Mouse (Mus musculus): ENCODE results near the gene Nop10. TPM values are rescaled to one million over a fixed set of nuclear protein-coding genes. Genes with fewer than 3 reads are reported as not detected.

Gene Nop10
- total RNA-seq (2014; fragmentation: Nextera tagmentation): 165 and 205 TPM in 2 replicates
- 238 and 272 TPM in 2 replicates for total RNA-seq (2017)

- ATAC-seq (replicated peaks; ENCODE audit: low FRiP score, low TSS enrichment, poor library complexity, severe bottlenecking): peak; percentile 55
Observed at GRCm38 (mm10) chr2:112261748-112262653, at the start of gene Nop10. Gene Nop10 (plus strand): TSS chr2:112261926.

DNA sequence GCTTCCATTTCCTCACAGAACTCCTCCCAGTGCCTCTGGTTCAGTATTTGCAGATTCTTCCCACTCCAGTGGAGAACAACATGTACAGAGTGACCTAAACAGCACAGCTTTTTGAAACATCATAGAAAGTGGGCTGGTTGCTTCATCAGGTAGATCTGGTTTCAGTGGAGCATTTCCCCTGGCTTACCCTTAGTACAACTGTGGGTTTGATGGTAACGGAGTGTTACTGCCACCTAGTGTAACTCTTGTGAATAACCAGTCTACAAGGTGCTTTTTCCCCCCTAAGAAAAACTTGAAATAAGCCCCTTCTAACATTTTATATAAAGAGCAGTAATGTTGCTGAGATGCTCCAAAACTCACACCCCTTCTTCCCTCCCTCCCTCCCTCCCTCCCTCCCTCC lies 45.7 kb upstream of the Nop10 start:
- peak; percentile 89 for ATAC-seq (replicated peaks; ENCODE audit: low FRiP score, low TSS enrichment, poor library complexity, severe bottlenecking)

- no peak for ATAC-seq (replicated peaks; ENCODE audit: low FRiP score, low TSS enrichment, poor library complexity, severe bottlenecking)
Observed at GRCm38 (mm10) chr2:112217614-112218013, 44.1 kb upstream of the Nop10 start.

- no peak for ATAC-seq (replicated peaks; ENCODE audit: low FRiP score, low TSS enrichment, poor library complexity, severe bottlenecking)
Observed at GRCm38 (mm10) chr2:112220880-112221279, 40.8 kb upstream of the Nop10 start.

- ATAC-seq (replicated peaks; ENCODE audit: low FRiP score, low TSS enrichment, poor library complexity, severe bottlenecking): no peak
Observed at GRCm38 (mm10) chr2:112222607-112223006, 39.1 kb upstream of the Nop10 start.

- ATAC-seq (replicated peaks; ENCODE audit: low FRiP score, low TSS enrichment, poor library complexity, severe bottlenecking): no peak
Observed at GRCm38 (mm10) chr2:112224356-112224755, 37.4 kb upstream of the Nop10 start.

DNA sequence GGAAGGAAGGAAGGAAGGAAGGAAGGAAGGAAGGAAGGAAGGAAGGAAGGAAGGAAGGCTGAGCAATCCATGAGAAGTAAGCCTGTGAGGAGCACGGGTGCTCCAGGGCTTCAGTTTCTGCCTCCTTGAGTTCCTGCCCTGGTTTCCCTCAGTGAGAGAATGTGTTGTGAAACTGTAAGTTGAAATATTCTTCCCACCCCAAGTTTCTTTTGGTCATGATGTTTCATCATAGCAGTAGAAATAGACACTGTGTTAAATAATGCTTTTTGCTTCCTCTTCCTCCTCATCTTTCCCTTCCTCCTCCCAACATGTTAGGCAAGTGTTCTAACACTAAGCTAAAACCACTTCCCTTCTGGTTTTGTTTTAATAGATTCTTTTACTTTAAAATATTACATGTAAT lies 29.1 kb upstream of the Nop10 start:
- ATAC-seq (replicated peaks; ENCODE audit: low FRiP score, low TSS enrichment, poor library complexity, severe bottlenecking): no peak

GRCm38 (mm10) chr2:112236620-112237019 lies 25.1 kb upstream of the Nop10 start:
- ATAC-seq (replicated peaks; ENCODE audit: low FRiP score, low TSS enrichment, poor library complexity, severe bottlenecking): no peak

- ATAC-seq (replicated peaks; ENCODE audit: low FRiP score, low TSS enrichment, poor library complexity, severe bottlenecking): no peak
Observed at GRCm38 (mm10) chr2:112238006-112238405, 23.7 kb upstream of the Nop10 start.

DNA sequence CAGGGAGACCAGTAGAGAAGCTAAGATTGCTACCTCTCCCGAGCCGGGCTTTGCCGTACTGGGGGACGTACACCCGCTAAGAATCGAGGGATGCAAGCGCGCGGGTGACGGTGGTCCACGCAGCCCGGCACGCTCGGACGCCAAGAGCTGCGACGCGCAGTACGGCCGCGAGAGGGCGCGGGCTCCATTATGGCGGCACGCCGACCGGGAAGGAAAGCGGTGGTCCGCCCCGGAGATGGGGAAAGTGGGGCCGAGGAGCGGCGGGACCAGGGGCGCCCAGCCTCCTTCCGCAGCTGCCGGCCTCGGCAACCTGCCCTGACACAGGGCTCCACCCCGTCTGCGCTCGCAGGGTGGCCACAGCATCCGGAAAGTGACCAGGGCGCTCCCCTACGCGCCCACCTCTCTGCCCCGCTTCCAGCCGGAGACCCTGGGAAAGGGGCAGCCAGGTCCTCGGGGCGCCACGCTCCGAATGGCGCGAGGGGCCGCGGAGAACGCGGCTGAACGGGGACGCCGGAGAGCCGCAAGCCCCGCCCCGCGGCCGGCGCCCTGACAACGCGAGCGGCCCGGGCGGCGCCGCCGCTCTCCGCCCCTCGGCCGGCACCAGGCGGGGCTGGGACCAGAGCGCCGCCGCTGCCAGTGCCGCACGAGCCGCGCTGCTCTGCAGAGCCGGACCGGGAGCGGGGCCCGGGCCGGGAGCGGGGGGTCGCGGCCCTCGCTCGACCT lies 22.4 kb upstream of the Nop10 start, which contains the start of gene Lpcat4:
Gene Lpcat4, plus strand, starts transcription at position 257 of the 723 bp plus-strand sequence.
- peak; percentile 79 for ATAC-seq (replicated peaks; ENCODE audit: low FRiP score, low TSS enrichment, poor library complexity, severe bottlenecking)

DNA sequence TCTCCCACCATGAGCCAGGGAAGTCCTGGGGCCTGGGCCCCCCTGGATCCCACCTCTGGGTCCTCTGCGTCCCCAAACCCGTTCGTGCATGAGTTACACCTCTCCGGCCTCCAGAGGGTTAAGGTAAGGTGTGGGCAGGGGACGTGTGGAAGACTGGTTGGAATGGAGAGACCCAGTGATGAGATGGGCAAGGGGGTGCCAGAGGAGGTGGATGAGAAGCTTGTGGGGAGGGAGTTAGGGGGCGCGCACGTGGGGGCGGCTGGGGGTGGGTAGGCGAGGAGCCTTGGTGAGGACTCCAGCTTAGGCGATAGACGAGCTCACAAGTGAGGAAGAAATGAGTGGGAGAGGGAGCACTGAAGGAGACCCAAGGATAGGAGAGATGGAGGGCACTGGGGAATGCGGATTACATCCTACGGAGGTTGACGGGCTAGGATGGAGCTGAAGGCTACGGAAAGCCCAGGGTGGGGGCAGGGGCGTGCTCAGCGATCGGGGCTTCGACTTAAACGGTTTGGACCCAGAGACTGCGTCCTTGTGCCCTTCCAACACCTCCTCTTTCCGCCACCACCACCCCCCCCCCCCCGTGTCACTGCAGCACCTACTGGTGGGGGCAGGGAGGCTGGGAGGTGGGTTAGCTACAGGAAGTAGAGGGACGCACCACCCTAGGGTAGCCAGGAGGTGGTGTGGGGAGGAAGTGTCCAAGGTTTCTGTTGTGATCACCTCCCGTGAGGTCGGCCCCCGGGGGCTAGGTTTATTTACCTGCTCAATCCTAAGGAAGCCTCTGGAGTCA lies 21.6 kb upstream of the Nop10 start:
- ATAC-seq (replicated peaks; ENCODE audit: low FRiP score, low TSS enrichment, poor library complexity, severe bottlenecking): peak; percentile 29

DNA sequence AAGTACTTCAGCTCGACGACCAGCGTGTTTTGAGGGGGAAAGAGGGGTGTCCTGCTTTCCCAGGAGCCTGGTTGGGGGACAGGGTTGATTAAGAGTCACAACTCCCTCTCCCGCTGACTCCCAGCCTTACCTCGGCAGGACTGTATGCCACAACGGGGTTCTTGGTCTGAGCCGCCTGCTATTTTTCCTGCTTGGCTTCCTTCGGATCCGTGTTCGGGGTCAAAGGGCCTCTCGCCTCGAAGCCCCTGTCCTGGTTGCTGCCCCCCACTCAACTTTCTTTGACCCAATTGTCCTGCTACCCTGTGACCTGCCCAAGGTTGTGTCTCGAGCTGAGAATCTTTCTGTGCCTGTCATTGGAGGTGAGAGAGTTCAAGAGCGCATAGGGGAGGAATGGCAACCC lies 19.9 kb upstream of the Nop10 start:
- ATAC-seq (replicated peaks; ENCODE audit: low FRiP score, low TSS enrichment, poor library complexity, severe bottlenecking): no peak

DNA sequence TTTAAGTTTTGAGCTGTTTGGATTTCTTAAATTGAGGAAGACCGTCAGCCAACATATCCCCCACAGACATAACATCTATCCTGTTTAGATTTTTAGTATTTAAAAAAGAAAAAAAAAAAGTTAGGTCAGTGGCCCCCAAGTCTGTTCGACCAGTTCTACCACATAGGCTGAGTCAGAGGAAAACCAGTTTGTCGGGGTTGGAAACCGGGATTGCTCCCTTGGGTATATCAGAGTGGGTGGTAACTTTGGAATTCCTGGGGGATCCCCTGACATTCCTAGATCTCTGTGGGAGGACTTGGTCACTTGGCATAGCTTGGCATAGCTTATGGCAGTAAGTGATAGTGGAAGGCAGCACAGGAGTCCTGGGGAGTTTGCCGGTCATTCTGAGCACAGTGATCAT lies 16.4 kb upstream of the Nop10 start:
- ATAC-seq (replicated peaks; ENCODE audit: low FRiP score, low TSS enrichment, poor library complexity, severe bottlenecking): no peak

DNA sequence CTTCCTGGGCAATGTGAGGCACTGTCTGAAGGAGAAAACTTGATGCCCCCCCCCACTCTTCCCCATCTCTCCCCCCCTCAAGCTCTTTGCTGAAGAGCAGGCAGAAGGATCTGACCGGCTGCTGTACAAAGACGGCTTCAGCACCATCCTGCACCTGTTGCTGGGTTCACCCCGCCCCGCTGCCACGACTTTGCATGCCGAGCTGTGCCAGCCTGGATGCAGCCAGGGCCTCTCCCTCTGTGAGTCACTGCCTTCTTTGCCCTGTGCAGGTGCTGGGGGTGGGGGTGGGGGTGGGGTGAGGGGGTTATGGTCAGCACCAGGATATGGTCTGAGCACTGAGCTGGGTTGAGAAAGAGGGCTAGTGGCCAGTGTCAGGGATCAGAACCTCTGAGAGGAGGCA lies 15.5 kb upstream of the Nop10 start:
- ATAC-seq (replicated peaks; ENCODE audit: low FRiP score, low TSS enrichment, poor library complexity, severe bottlenecking): no peak

DNA sequence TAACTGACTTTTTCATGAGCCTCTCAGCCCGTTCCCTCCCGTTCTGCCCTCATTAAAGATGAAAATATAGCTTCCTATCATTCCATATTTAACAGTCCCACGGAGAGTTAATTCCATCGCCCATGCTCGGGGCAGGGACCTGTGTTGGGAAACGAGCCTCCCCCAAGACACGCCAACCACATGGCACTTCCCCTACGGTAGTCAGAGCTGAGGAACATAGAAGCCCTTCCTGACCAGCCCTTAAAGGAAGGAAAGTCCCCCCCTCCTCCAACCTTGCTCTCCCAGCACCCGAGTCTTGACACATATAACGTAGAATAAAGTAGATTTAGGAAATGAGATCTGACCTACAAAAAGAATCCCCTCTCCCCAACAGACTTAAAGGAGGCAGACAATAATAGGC lies 14.4 kb upstream of the Nop10 start:
- no peak for ATAC-seq (replicated peaks; ENCODE audit: low FRiP score, low TSS enrichment, poor library complexity, severe bottlenecking)

GRCm38 (mm10) chr2:112249780-112250453 lies 11.8 kb upstream of the Nop10 start:
- no peak for ATAC-seq (replicated peaks; ENCODE audit: low FRiP score, low TSS enrichment, poor library complexity, severe bottlenecking)

DNA sequence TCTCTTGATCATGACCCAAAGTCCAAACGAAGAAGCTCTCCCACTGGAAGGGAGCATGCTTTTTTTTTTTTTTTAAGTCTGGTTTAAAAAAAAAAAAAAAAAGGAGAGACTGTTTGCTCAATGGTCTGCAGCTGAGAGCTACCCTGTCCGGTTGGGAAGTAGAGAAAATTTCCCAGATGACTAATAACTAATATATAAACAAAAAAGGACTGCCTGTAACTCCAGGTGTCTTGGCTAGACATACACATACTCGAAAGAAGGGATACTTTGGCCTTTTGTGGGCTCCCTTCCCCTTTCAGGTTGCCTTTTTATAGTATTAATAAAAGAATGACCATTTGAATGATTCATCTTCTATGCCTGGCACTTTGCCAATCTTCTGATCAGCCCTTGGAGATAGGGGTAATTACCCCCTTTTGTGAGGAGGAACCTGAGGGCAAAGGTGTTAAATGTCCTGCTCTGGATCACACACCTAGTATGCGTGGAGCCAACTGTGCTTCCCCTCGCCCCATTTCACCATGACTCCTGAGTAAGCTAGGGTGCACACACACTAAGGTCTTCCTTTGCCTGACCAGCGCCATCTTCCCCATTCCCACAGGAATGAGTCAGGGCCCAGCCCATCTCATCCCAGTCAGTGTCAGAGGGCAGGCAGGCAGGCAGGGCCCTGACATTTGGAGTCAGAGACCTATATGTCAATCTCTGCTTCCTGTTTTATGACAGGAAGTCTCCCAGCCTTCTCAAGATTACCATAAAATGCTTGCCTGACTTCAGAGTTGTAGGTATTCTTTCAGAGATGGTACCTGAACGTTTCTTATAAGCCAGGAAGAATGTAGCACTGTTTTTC lies 6.8 kb upstream of the Nop10 start:
- ATAC-seq (replicated peaks; ENCODE audit: low FRiP score, low TSS enrichment, poor library complexity, severe bottlenecking): no peak

DNA sequence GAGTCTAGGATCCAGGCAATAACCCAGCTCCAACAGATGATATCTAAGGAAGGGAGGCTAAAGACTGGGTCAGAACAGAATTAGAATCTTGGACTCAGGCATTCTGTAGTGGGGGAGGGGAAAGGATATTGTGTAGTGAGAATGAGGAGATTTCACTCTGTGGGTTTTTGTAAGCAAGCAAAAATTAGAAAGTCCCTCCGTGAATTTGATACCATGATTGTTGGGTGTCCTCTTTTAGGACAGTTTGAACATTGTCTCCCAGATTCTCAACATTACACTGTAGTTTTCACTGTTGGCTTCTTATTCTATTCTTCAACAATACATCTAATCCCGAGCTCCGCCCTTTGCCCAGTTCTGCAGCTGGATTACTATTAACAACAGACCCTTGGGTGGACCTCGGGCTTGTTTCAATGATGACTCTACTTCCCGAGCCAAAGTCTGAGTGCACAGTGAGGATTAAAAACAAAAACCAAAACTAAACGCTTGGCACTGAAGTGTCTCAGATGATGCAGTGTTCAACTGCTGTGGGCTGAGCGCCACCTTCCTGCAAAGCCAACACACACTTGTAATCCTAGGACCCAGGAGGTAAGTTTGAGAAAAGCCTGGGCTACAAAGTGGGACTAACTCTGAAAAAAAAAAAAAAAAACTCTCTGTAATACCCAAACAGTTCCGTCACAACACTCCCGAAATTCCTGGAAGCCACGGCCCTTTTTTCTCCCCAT lies 2.3 kb upstream of the Nop10 start, which contains the start of gene Nutm1:
Gene Nutm1, minus strand, starts transcription at position 51 of the 722 bp plus-strand sequence.
- no peak for ATAC-seq (replicated peaks; ENCODE audit: low FRiP score, low TSS enrichment, poor library complexity, severe bottlenecking)
